Mouse (Mus musculus): ENCODE data around the gene Tlx1.

DNA sequence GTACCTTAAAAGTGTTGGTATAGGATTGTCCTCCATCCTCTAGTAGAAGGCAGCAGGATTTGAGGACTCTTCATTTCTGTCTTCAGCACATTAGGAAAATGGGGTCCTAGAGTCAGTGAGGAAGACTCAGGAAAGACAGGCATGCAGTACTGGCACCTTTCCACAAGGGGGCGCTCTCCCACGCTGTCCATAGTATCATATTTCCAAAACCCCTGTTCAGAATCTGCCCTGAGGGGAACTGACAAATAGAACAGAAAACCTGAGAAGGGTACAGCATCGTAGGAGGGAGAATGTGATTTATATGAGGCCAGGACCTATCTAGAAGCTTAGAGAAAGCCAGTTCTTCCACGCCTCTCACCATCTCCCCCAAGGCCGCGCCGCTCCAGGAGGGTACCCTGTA is 24.3 kb downstream of the Tlx1 start:
- TF ChIP-seq CTCF (IDR thresholded peaks at IDR 0.05; ENCODE audit: low read depth, low read length) (peak; percentile 63), POLR2A (IDR thresholded peaks at IDR 0.05; ENCODE audit: borderline replicate concordance, low read depth, low read length) (no peak)
